Mouse (Mus musculus) erythroblast, embryonic 14.5 days (primary cell): ENCODE data around the gene Pdzrn3.

Experiments
- GATA1 ChIP-seq: IDR thresholded peaks from 2 replicates; pipeline ENCODE4 v1.6.1; 2012; ENCODE audit warnings: low read length, inconsistent platforms, mixed read lengths
- TAL1 ChIP-seq: IDR thresholded peaks from 3 replicates; pipeline ENCODE4 v1.6.1; 2012; ENCODE audit warnings: low read length, inconsistent platforms, mixed read lengths

DNA sequence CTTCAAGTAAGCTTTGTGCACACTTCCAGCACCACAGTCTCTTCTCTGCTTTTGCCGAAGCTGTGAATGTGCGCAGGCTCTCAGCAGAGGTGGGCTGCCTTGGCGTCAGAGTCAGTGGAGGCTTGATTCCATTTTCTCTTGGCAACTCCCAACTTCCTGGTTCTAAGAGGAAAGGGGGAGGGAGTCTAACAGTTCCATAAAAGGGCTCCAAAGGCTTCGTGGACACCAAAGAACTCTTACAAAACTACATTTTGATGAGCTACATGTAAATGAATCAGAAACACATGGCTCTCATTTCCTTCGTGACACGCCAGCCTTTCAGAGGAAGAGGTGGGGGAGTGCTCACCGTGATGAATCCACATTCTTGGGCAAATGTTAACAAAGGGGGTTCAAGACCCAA lies 70.9 kb downstream of the Pdzrn3 start:
- TF ChIP-seq TAL1 (no peak), GATA1 (no peak)
